Mouse (Mus musculus) CH12.LX (cell line): ENCODE results near the gene Fbxl15.

Source experiments
- CTCF ChIP-seq, 2 experiments: IDR thresholded peaks in 1 of 2; conservative IDR thresholded peaks in 1 of 2; 2 replicates each; pipeline ENCODE4 v1.5.1; 2011 to 2012; ENCODE audit warnings: low read depth in 2 of 2, low read length in 2 of 2, improper control_type of control experiment in 1 of 2, inconsistent platforms in 1 of 2, mild to moderate bottlenecking in 1 of 2, moderate library complexity in 1 of 2
- E2F4 ChIP-seq: IDR thresholded peaks from 2 replicates; pipeline ENCODE4 v1.6.1; 2011; ENCODE audit warnings: low read depth, low read length, improper control_type of control experiment; ENCODE audit not compliant: insufficient replicate concordance
- EP300 ChIP-seq: IDR thresholded peaks from 2 replicates; pipeline ENCODE4 v1.6.1; 2011; ENCODE audit warnings: low read length, improper control_type of control experiment
- GABPA ChIP-seq: IDR thresholded peaks from 2 replicates; pipeline ENCODE4 v1.6.1; 2012; ENCODE audit warnings: low read depth, low read length, improper control_type of control experiment, inconsistent platforms; ENCODE audit not compliant: insufficient replicate concordance
- KAT2A ChIP-seq: IDR thresholded peaks from 2 replicates; pipeline ENCODE4 v1.6.1; 2012; ENCODE audit warnings: low read length, improper control_type of control experiment, inconsistent platforms; ENCODE audit not compliant: insufficient replicate concordance
- MAFK ChIP-seq: IDR thresholded peaks from 2 replicates; pipeline ENCODE4 v1.6.1; 2011; ENCODE audit warnings: low read length, improper control_type of control experiment; ENCODE audit not compliant: insufficient replicate concordance
- MAX ChIP-seq: IDR thresholded peaks from 2 replicates; pipeline ENCODE4 v1.6.1; 2011; ENCODE audit warnings: low read length, improper control_type of control experiment
- MAZ ChIP-seq: IDR thresholded peaks from 2 replicates; pipeline ENCODE4 v1.6.1; 2012; ENCODE audit warnings: low read depth, mild to moderate bottlenecking, inconsistent platforms, low read length, improper control_type of control experiment, moderate library complexity
- SMC3 ChIP-seq: IDR thresholded peaks from 2 replicates; pipeline ENCODE4 v1.6.1; 2011; ENCODE audit warnings: low read depth, low read length, improper control_type of control experiment
- UBTF ChIP-seq: IDR thresholded peaks from 2 replicates; pipeline ENCODE4 v1.6.1; 2012; ENCODE audit warnings: low read depth, mild to moderate bottlenecking, inconsistent platforms, low read length, improper control_type of control experiment, moderate library complexity
- USF1 ChIP-seq: IDR thresholded peaks from 2 replicates; pipeline ENCODE4 v1.6.1; 2014; ENCODE audit warnings: low read depth, mild to moderate bottlenecking, inconsistent platforms, low read length, improper control_type of control experiment
- ZC3H11A ChIP-seq: IDR thresholded peaks from 2 replicates; pipeline ENCODE4 v1.6.1; 2012; ENCODE audit warnings: low read depth, mild to moderate bottlenecking, inconsistent platforms, low read length, improper control_type of control experiment

GRCm38 (mm10) chr19:46300294-46301045 is 27.5 kb upstream of the Fbxl15 start:
- TF ChIP-seq UBTF (no peak), CTCF (conservative IDR thresholded peaks at IDR 0.05 in 1 of 2, IDR thresholded peaks at IDR 0.05 in 1 of 2; ENCODE audit: low read depth in 2 of 2, low read length in 2 of 2) (no peak), MAX (no peak), EP300 (no peak), ZC3H11A (no peak), USF1 (0 out of 2 replicates have a peak, but pooled peaks have one; percentile 4), E2F4 (no peak), MAFK (no peak), KAT2A (no peak), SMC3 (no peak), MAZ (no peak), GABPA (no peak)
